Mouse (Mus musculus) cortical plate, adult 2 months (tissue): ENCODE data around the gene Wnt11.

Experiments
- CTCF ChIP-seq: fragments of 200-500 bp; IDR thresholded peaks from 2 replicates; pipeline ENCODE4 v1.5.1; 2011; ENCODE audit warnings: mild to moderate bottlenecking, control low read depth, low read length; ENCODE audit not compliant: insufficient read depth; ENCODE audit errors: extremely low read depth
- POLR2A ChIP-seq: fragments of 200-500 bp; IDR thresholded peaks from 2 replicates; pipeline ENCODE4 v1.6.1; 2011; ENCODE audit warnings: mild to moderate bottlenecking, low read length, control low read depth; ENCODE audit not compliant: insufficient read depth; ENCODE audit errors: extremely low read depth

DNA sequence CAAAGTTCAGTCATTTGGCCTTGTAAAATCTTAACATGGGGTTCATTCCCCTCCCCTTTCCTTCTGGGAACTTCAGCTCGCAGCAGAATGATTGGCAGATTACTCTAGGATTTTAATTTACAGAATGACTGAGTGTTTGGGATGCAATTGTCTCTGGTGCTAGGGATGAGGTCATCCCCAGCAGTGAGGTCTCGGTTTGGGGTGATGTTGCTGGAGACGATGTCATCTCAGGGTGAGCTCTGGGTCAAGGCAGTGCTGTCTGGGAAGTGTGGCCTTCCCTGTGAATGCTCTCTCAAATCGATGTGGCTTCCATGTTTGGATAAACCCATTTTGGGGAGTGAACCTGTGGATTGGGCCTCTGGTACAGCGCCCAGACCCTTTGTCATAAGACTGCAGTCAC lies 41.1 kb upstream of the Wnt11 start:
- TF ChIP-seq POLR2A = no peak
- no peak for TF ChIP-seq CTCF
